Mouse (Mus musculus) C2C12 (cell line): ENCODE results near the gene Col4a3. TPM values are rescaled to one million over a fixed set of nuclear protein-coding genes. Genes with fewer than 3 reads are reported as not detected.

Source experiments
- H3K27me3 ChIP-seq: one replicate; pipeline ENCODE4 v1.6.1; 2011; ENCODE audit not compliant: control insufficient read depth, insufficient read depth, insufficient read length
- H3K36me3 ChIP-seq: one replicate; pipeline ENCODE4 v1.6.1; 2011; ENCODE audit not compliant: control insufficient read depth, insufficient read depth
- H3K4me3 ChIP-seq: one replicate; pipeline ENCODE4 v1.5.1; 2011; ENCODE audit warnings: mild to moderate bottlenecking, control low read depth; ENCODE audit not compliant: poor library complexity, insufficient read depth, severe bottlenecking
- H3K79me2 ChIP-seq: one replicate; pipeline ENCODE4 v1.6.1; 2011; ENCODE audit not compliant: control insufficient read depth, insufficient read depth
- H3K79me3 ChIP-seq: one replicate; pipeline ENCODE4 v1.6.1; 2011; ENCODE audit warnings: low read depth, control low read depth
- H3ac ChIP-seq: one replicate; pipeline ENCODE3; 2011; ENCODE audit warnings: low read depth; ENCODE audit not compliant: control insufficient read depth, insufficient read length
- CEBPB ChIP-seq: IDR thresholded peaks from one replicate; pipeline ENCODE4 v1.6.1; 2011; ENCODE audit warnings: low read depth, mild to moderate bottlenecking, control low read depth, moderate library complexity
- CTCF ChIP-seq: IDR thresholded peaks from one replicate; pipeline ENCODE4 v1.5.1; 2011; ENCODE audit not compliant: control insufficient read depth, insufficient read depth, insufficient read length
- FOSL1 ChIP-seq: IDR thresholded peaks from one replicate; pipeline ENCODE4 v1.8.0; 2011; ENCODE audit warnings: mild to moderate bottlenecking, low read length; ENCODE audit not compliant: poor library complexity, insufficient read depth, severe bottlenecking
- MAX ChIP-seq: IDR thresholded peaks from one replicate; pipeline ENCODE4 v1.6.1; 2011; ENCODE audit warnings: mild to moderate bottlenecking, control low read depth
- MYOD1 ChIP-seq: IDR thresholded peaks from one replicate; pipeline ENCODE4 v1.6.1; 2011; ENCODE audit warnings: low read depth; ENCODE audit not compliant: control insufficient read depth, insufficient read length
- MYOG ChIP-seq: IDR thresholded peaks from one replicate; pipeline ENCODE4 v1.6.1; 2011; ENCODE audit not compliant: control insufficient read depth, insufficient read length; ENCODE audit errors: extremely low read depth
- USF1 ChIP-seq: IDR thresholded peaks from one replicate; pipeline ENCODE4 v1.6.1; 2011; ENCODE audit warnings: low read depth, mild to moderate bottlenecking, control low read depth, moderate library complexity
- polyA plus RNA-seq: library from polyadenylated mRNA; unstranded; fragments of >200 nt; fragmentation: generic; extraction: Trizol; gene quantifications from one replicate; pipeline ENCODE4 v1.2.1, GENCODE M21; 2012; ENCODE audit warnings: missing spikeins

Col4a3 gene
- polyA plus RNA-seq, 1 experiment = 0.01 TPM

DNA sequence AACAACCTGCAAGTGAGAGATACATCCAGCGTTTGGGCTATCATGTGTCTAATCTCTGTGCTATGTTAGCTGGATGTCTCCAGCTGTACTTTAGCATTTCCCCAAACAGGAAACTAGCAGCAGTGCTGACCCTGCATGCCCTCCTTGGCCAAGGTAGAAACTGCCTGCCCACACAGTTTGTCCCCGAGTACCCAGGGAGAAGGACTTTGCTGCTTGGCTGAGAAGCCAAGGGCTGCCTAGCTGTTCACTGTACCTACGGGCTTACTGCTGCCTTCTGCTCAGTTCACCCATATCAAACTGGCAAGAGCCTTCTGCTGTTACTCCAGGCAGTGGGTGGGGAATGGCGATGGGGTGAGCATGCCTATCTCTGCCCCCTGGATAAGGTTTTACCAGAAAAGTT is 3.5 kb downstream of the Col4a3 start:
- Histone ChIP-seq H3K36me3 (no peaks in the 10 kb centered on the region), H3K27me3 (no peaks in the 10 kb centered on the region), H3K4me3 (no peak overlapping the region), H3K79me3 (no peaks in the 10 kb centered on the region), H3ac (no peak overlapping the region), H3K79me2 (no peaks in the 10 kb centered on the region)
- TF ChIP-seq MAX = no peak
- TF ChIP-seq CEBPB = no peak
- no peak for TF ChIP-seq MYOD1
- TF ChIP-seq FOSL1 = no peak
- no peak for TF ChIP-seq USF1
- no peak for TF ChIP-seq MYOG
- TF ChIP-seq CTCF = no peak

DNA sequence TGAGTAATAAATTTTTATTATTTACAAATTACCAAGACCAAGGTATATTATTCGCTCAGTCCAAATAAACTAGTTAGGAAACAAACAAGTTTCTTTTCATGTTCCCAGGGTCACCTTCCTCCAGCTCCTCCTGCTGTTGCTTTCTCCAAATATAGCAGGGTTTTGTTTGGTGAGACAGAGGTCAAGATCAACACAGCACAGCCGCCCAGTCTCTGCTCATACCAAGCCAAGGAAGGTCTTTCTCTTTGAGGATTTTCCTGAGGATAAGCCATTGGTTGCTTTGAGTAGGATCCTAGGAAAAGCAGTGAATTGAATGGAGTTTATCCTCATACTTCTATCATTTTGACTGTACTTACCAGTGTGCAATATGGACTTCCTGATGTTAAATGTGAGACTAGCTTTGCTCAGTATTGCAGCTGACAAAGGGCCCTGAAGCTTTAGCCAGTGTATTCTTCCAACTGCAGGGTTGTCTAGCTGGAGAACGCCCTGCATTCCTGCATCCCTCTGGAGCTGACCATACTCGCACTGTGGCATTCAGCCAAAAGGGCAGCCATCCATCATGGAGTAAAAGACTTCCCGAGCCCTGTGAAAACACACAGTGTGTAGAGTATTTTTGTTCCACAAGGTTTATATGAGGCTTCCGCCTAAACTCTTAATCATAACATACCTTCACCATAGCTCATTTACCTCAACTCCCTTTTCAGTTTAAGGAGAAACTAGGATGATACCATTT is 10.3 kb downstream of the Col4a3 start:
- Histone ChIP-seq H3ac (no peak overlapping the region), H3K79me3 (no peaks in the 10 kb centered on the region)
- TF ChIP-seq MYOD1 = no peak
- no peak for TF ChIP-seq MAX
- no peak for TF ChIP-seq MYOG
- TF ChIP-seq CEBPB = no peak
- no peak for TF ChIP-seq CTCF
- TF ChIP-seq FOSL1 = no peak
- no peak for TF ChIP-seq USF1

DNA sequence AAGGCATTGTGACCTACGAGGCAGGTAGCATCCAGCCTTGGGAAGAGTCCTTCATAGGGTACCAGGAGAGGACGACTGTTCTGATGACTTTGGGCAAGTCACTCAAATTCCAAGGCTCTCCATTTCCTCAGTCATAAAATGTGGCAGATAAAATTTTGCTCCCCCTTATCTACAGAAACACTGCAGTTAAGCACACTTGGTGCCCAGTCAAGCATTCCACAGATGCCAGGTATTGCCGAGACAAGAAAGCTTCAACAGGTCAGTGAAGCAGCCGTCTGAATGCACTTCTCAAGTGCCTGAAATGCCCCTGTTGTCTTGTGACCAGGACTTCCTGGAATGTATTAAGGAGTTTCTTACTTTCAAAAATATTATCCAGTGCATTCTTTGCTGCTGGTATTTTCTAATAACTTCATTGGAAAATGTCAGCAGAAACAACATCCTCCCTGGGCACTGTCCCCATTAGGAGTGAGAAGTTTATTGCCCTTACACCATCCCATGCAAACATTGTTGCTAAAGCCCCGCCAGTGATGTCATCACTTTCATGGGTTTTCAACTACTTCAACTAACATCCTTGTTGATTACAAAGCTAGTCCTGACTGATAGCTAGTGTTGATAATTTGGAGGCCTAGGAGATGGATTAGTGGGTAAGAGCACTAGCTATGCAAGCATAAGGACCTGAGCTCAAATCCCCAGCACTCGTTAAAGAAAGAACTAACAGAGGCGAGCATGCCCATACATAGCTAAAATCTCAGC is 16.7 kb downstream of the Col4a3 start:
- Histone ChIP-seq H3K79me2 (no peaks in the 10 kb centered on the region), H3K4me3 (no peak overlapping the region), H3K36me3 (no peaks in the 10 kb centered on the region), H3K79me3 (no peaks in the 10 kb centered on the region), H3K27me3 (no peaks in the 10 kb centered on the region), H3ac (no peak overlapping the region)
- TF ChIP-seq MAX (no peak), FOSL1 (no peak), CTCF (no peak)

More for the DNA sequence above, 10.3 kb downstream of the Col4a3 start:
- H3K4me3 ChIP-seq = no peak overlapping the region
- no peaks in the 10 kb centered on the region for H3K79me2 ChIP-seq
- H3K36me3 ChIP-seq = no peaks in the 10 kb centered on the region
- no peaks in the 10 kb centered on the region for H3K27me3 ChIP-seq

DNA sequence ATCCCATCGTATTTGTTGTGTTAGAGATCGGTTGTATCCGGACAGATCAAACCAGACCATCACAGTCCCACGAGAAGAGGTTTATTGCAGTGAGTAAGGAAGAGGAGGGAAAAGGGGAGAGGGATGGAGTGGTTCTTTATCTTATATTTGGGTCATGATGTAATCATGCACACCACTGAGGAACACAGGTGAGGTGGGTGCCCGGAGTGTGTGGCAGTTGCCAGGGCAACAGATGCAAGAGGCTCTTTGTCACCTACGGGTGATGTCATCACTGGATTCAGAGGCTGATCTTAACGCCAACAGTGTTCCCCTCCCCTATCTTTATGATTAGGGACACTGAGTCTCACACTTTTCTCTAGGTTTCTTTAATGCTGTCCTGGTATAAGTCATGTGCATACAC is 18.6 kb downstream of the Col4a3 start:
- Histone ChIP-seq H3K36me3 (no peaks in the 10 kb centered on the region), H3K27me3 (no peaks in the 10 kb centered on the region), H3K79me3 (no peaks in the 10 kb centered on the region), H3ac (no peak overlapping the region), H3K4me3 (no peak overlapping the region), H3K79me2 (no peaks in the 10 kb centered on the region)
- TF ChIP-seq MYOD1 = no peak
- no peak for TF ChIP-seq FOSL1
- TF ChIP-seq CTCF = no peak
- no peak for TF ChIP-seq MAX
- no peak for TF ChIP-seq CEBPB
- TF ChIP-seq USF1 = no peak
- no peak for TF ChIP-seq MYOG

DNA sequence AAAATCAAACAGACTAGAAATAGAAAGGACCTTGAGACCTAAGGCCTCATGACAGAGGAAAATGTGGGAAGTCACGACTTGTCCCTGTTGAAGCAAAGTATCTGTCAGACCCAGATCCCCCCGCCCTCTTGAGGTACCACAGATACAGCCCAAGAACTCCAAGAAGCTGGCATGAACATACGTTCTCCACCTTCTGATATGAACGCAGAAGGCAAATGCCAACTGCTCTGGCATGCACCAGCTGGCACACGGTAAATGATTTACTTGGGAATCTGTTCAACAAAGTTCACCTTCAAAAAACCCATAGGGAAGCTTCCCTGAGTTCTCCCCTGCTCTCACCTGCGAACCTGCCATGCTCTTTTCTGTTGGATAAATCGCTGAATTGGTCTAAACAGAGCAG is 19.1 kb downstream of the Col4a3 start:
- no peak overlapping the region for H3ac ChIP-seq
- H3K27me3 ChIP-seq = no peaks in the 10 kb centered on the region
- no peaks in the 10 kb centered on the region for H3K36me3 ChIP-seq
- H3K79me3 ChIP-seq = no peaks in the 10 kb centered on the region
- H3K4me3 ChIP-seq = no peak overlapping the region
- no peaks in the 10 kb centered on the region for H3K79me2 ChIP-seq
- no peak for TF ChIP-seq MYOD1
- TF ChIP-seq USF1 = no peak
- TF ChIP-seq MYOG = no peak
- no peak for TF ChIP-seq FOSL1
- no peak for TF ChIP-seq CEBPB
- TF ChIP-seq CTCF = no peak
- TF ChIP-seq MAX = no peak
